19 mouse cellular contexts compared by ENCODE assay signal in genomic region chr10:76212121-76212520, GRCm38 (mm10). TPM values are rescaled to one million over a fixed set of nuclear protein-coding genes. Genes with fewer than 3 reads are reported as not detected.
"Had no signal": no experiment of that assay in that cellular context is flagged by ENCODE, and none has a peak within 500 bp of the region (broad histone marks: within the 10 kb centered on the region; RNA-seq: fewer than 3 reads in every experiment).

No protein-coding gene starts in this region.

- H3K4me3 ChIP-seq: midbrain, embryonic 13.5 days; midbrain, embryonic 15.5 days; myocyte; neural tube, embryonic 13.5 days; neural tube, embryonic 15.5 days had no signal

- ATAC-seq: midbrain, embryonic 13.5 days; midbrain, embryonic 15.5 days had no signal

- H3K27me3 ChIP-seq: midbrain, embryonic 13.5 days; midbrain, embryonic 15.5 days; neural tube, embryonic 13.5 days; neural tube, embryonic 15.5 days had no signal

- DNase-seq: lung, adult 18-20 months; lung, embryonic 14.5 days; lung, postnatal 10 days; lung, postnatal 4 days; retina, postnatal 1 day; right cerebral cortex, adult 18-20 months; right cerebral cortex, postnatal 25 days; right cerebral cortex, postnatal 4 days; spleen, adult 18-20 months; thymus, adult 18-20 months; thymus, postnatal 14 days; thymus, postnatal 36 days had no signal

- H3K4me2 ChIP-seq: lung, embryonic 14.5 days; midbrain, embryonic 11.5 days; midbrain, embryonic 13.5 days; midbrain, embryonic 15.5 days; neural tube, embryonic 13.5 days; neural tube, embryonic 15.5 days had no signal

- H3K4me1 ChIP-seq: midbrain, embryonic 13.5 days; midbrain, embryonic 15.5 days; neural tube, embryonic 13.5 days; neural tube, embryonic 15.5 days had no signal

- H3K27ac ChIP-seq: liver, embryonic 14.5 days; midbrain, embryonic 13.5 days; midbrain, embryonic 15.5 days; neural tube, embryonic 13.5 days; neural tube, embryonic 15.5 days had no signal

- H3K9ac ChIP-seq: liver, embryonic 14.5 days; lung, embryonic 14.5 days; midbrain, embryonic 13.5 days; midbrain, embryonic 15.5 days; neural tube, embryonic 13.5 days; neural tube, embryonic 15.5 days had no signal

RNA-seq across cellular contexts. Expression of gene S100b, which starts 41.5 kb away (rescaled TPM):
- polyA plus RNA-seq: lung, embryonic 14.5 days had no signal
